8 mouse cellular contexts compared by ENCODE assay signal in the genomic region with DNA sequence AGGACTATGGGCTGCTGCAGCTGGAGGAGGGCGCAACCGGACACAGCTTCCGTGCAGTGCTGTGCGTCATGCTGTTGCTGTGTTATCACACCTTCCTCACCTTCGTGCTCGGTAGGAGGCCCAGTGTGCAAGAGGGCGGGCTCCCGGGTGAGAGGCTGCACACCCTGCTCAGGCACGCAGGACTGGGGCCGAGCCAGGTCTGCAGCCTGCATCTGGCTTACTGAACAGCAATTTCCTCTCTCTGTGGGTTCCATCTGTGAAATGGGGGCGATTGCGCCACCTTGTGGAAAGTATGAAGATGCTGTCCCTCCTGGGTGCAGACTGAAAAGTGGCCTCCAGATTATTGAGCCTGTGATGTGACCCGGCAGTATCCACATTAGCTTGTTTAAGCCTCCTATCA. TPM values are rescaled to one million over a fixed set of nuclear protein-coding genes. Genes with fewer than 3 reads are reported as not detected.
A peak's percentile ranks its signal among the peaks of the same experiment; 100 is the strongest.
DNase-seq lines count a peak whose midpoint lies in the region; ATAC-seq and TF ChIP-seq lines count a peak whose summit lies in the region.

No protein-coding gene starts in this region.

- no peaks in the 10 kb centered on the region for H3K9me3 ChIP-seq in liver, embryonic 16.5 days (replicated peaks; ENCODE audit: control insufficient read depth, low read length)

- peak; percentile 92 for DNase-seq in A20 (ENCODE audit: low read depth, low spot score)
- peak; percentile 56 for DNase-seq in Muller cell, postnatal 12 days (ENCODE audit: inconsistent ontology term)
- peak; percentile 44 to 58 for DNase-seq in cerebellum, postnatal 14 days
- peak; percentile 57 to 70 for DNase-seq in heart, adult 2 months
- peak; percentile 64 for DNase-seq in kidney, adult 18-20 months
- peak; percentile 26 for DNase-seq in retina, adult 2 months (ENCODE audit: low read depth, low spot score)
- DNase-seq in yolk sac, embryonic 10.5 days (ENCODE audit: low spot score) = peak; percentile 62

- no peak overlapping the region for H3K4me3 ChIP-seq in heart, adult 2 months
- no peak overlapping the region for H3K4me3 ChIP-seq in liver, embryonic 16.5 days (ENCODE audit: low read depth, low read length)

- TF ChIP-seq EP300 in heart, adult 2 months (IDR thresholded peaks at IDR 0.05; ENCODE audit: insufficient read depth, low read depth, low read length) = no peak

- no peak overlapping the region for H3K27ac ChIP-seq in heart, adult 2 months
- H3K27ac ChIP-seq in liver, embryonic 16.5 days (ENCODE audit: low read length) = no peak overlapping the region

- peak; percentile 71 for TF ChIP-seq CTCF in heart, adult 2 months (IDR thresholded peaks at IDR 0.05)

- TF ChIP-seq POLR2A in heart, adult 2 months (IDR thresholded peaks at IDR 0.05; ENCODE audit: insufficient read depth, low read depth, low read length) = no peak

- peaks cover 1% of the 10 kb centered on the region; the same call in 1 of the 2 replicates for H3K4me1 ChIP-seq in heart, adult 2 months (ENCODE audit: control insufficient read depth, insufficient read depth, low read length)
- peaks cover 25% of the 10 kb centered on the region for H3K4me1 ChIP-seq in liver, embryonic 16.5 days (ENCODE audit: control insufficient read depth, low read depth, low read length)

- 41% methylated on average over 13 of the region's 13 CpGs for WGBS in heart, adult 2 months
- WGBS in liver, embryonic 16.5 days (ENCODE audit: insufficient replicate concordance) = 33% methylated on average over 13 of the region's 13 CpGs

- H3K4me2 ChIP-seq in liver, embryonic 16.5 days (ENCODE audit: low read depth, low read length) = no peak overlapping the region; the same call in 1 of the 2 replicates

- no peaks in the 10 kb centered on the region for H3K79me2 ChIP-seq in heart, adult 2 months (replicated peaks; ENCODE audit: control insufficient read depth, insufficient read depth, low read length)

- H3K36me3 ChIP-seq in heart, adult 2 months (ENCODE audit: control insufficient read depth, insufficient read depth, low read length) = no peaks in the 10 kb centered on the region
- H3K36me3 ChIP-seq in liver, embryonic 16.5 days (ENCODE audit: control insufficient read depth, insufficient read depth) = no peaks in the 10 kb centered on the region

- intact Hi-C loops in heart, adult 2 months (cut with DNase I) = no loop called here

- H3K27me3 ChIP-seq in heart, adult 2 months (ENCODE audit: control insufficient read depth, insufficient read depth, low read length) = no peaks in the 10 kb centered on the region
- H3K27me3 ChIP-seq in liver, embryonic 16.5 days (ENCODE audit: control insufficient read depth, insufficient read depth, low read depth, low read length) = no peaks in the 10 kb centered on the region

- ATAC-seq in liver, embryonic 16.5 days (ENCODE audit: low read depth) = peak; percentile 78

- no peak overlapping the region for H3K9ac ChIP-seq in heart, adult 2 months (ENCODE audit: low read depth, low read length)
- H3K9ac ChIP-seq in liver, embryonic 16.5 days (ENCODE audit: low read depth, low read length) = no peak overlapping the region

RNA-seq across cellular contexts. Expression of a gene that starts 24.4 kb away (rescaled TPM):
- 1 to 10 TPM; 1.6 to 2.4 TPM for total RNA-seq in heart, adult 2 months (2021)
- polyA plus RNA-seq in heart, adult 2 months (2012; rRNA removed) = 1.8 and 2.7 TPM in 2 replicates
- polyA plus RNA-seq in liver, embryonic 16.5 days (2015; fragmentation: Nextera tagmentation; extraction: Ambion mirVana) = 10.4 and 11.8 TPM in 2 replicates

RNA-seq across cellular contexts. Expression of a gene that starts 53.7 kb away (rescaled TPM):
- 100 to 1,000 TPM; 109 to 112 TPM for total RNA-seq in heart, adult 2 months (2021)
- 40.5 and 87.0 TPM in 2 replicates for polyA plus RNA-seq in heart, adult 2 months (2012; rRNA removed)
- 25.9 and 29.3 TPM in 2 replicates for polyA plus RNA-seq in liver, embryonic 16.5 days (2015; fragmentation: Nextera tagmentation; extraction: Ambion mirVana)

Comparison
In these comparisons a context has a peak if more than half of its experiments do, and no peak if none do; other contexts are left out.
1. DNase-seq: peak in every context shown above with its lines; median percentile 92 in A20; 64 in kidney, adult 18-20 months; 64 in heart, adult 2 months; 62 in yolk sac, embryonic 10.5 days; 56 in Muller cell, postnatal 12 days; 51 in cerebellum, postnatal 14 days; 26 in retina, adult 2 months.